Mouse (Mus musculus): ENCODE results near the gene Gtpbp3. TPM values are rescaled to one million over a fixed set of nuclear protein-coding genes. Genes with fewer than 3 reads are reported as not detected.
"Not testable (repeated sequence)": the region's sequence is repeated elsewhere in the genome, so short reads cannot be mapped to it uniquely, and the experiment has no call there.

The Gtpbp3 gene
- polyA plus RNA-seq, 1 experiment from 2014 or later = 4.4 TPM

- H3K36me3 ChIP-seq (ENCODE audit: control insufficient read depth, insufficient read depth, low read length) = no peaks in the 10 kb centered on the region
Observed at GRCm38 (mm10) chr8:71527162-71527870, 39.4 kb downstream of the Gtpbp3 start.

GRCm38 (mm10) chr8:71528362-71529073, 40.6 kb downstream of the Gtpbp3 start:
- peak; percentile 70 for ATAC-seq (ENCODE audit: insufficient number of reproducible peaks, insufficient read depth, low FRiP score, low read depth)
- Histone ChIP-seq H3K4me2 (ENCODE audit: low read length) (no peak overlapping the region), H3K4me3 (ENCODE audit: control insufficient read depth in 1 of 2, insufficient read depth in 1 of 2, low read depth in 1 of 2, low read length in 2 of 2) (no peak overlapping the region), H3K9me3 (ENCODE audit: control insufficient read depth, low read length) (no peaks in the 10 kb centered on the region), H3K9ac (ENCODE audit: low read length) (no peak overlapping the region), H3K4me1 (ENCODE audit: control insufficient read depth in 2 of 2, insufficient read depth in 2 of 2, low read length in 2 of 2) (peaks cover 28 to 29% of the 10 kb centered on the region in 2 experiments), H3K36me3 (ENCODE audit: control insufficient read depth, insufficient read depth, low read length) (no peaks in the 10 kb centered on the region), H3K27ac (replicated peaks in 1 of 2; ENCODE audit: control insufficient read depth in 1 of 2, insufficient read depth in 1 of 2, low read depth in 2 of 2, low read length in 2 of 2) (peak overlapping the region; percentile 88 to 95), H3K27me3 (ENCODE audit: control insufficient read depth, insufficient read depth, low read length) (no peaks in the 10 kb centered on the region)
- WGBS = 61% methylated on average over 11 of the region's 11 CpGs

More at GRCm38 (mm10) chr8:71527162-71527870, 39.4 kb downstream of the Gtpbp3 start:
- no peaks in the 10 kb centered on the region for H3K9me3 ChIP-seq (ENCODE audit: control insufficient read depth, low read length)
- no peaks in the 10 kb centered on the region for H3K27me3 ChIP-seq (ENCODE audit: control insufficient read depth, insufficient read depth, low read length)
- peaks cover 28 to 29% of the 10 kb centered on the region in 2 experiments for H3K4me1 ChIP-seq (ENCODE audit: control insufficient read depth in 2 of 2, insufficient read depth in 2 of 2, low read length in 2 of 2)
- no peak overlapping the region; the same call in 1 of the 2 replicates for H3K9ac ChIP-seq (ENCODE audit: low read length)
- H3K27ac ChIP-seq (replicated peaks in 1 of 2; ENCODE audit: control insufficient read depth in 1 of 2, insufficient read depth in 1 of 2, low read depth in 2 of 2, low read length in 2 of 2) = peak overlapping the region; percentile 88 to 95
- 0 out of 2 replicates have a peak overlapping the region, but pooled peaks have one; percentile 13 for H3K4me2 ChIP-seq (ENCODE audit: low read length)
- no peak for ATAC-seq (ENCODE audit: insufficient number of reproducible peaks, insufficient read depth, low FRiP score, low read depth)
- 22% methylated on average over 3 of the region's 3 CpGs for WGBS
- H3K4me3 ChIP-seq (ENCODE audit: control insufficient read depth in 1 of 2, insufficient read depth in 1 of 2, low read depth in 1 of 2, low read length in 2 of 2) = no peak overlapping the region

- Histone ChIP-seq H3K27ac (replicated peaks in 1 of 2; ENCODE audit: control insufficient read depth in 1 of 2, insufficient read depth in 1 of 2, low read depth in 2 of 2, low read length in 2 of 2) (peak overlapping the region in 1 of 2 experiments; percentile 28; a peak in 1 of 4 replicates), H3K4me1 (ENCODE audit: control insufficient read depth in 2 of 2, insufficient read depth in 2 of 2, low read length in 2 of 2) (peaks cover 19 to 23% of the 10 kb centered on the region in 2 experiments)
- H3K9me3 ChIP-seq (ENCODE audit: control insufficient read depth, low read length); H3K4me3 ChIP-seq (ENCODE audit: control insufficient read depth in 1 of 2, insufficient read depth in 1 of 2, low read depth in 1 of 2, low read length in 2 of 2); H3K4me2 ChIP-seq (ENCODE audit: low read length); H3K27me3 ChIP-seq (ENCODE audit: control insufficient read depth, insufficient read depth, low read length); ATAC-seq (ENCODE audit: insufficient number of reproducible peaks, insufficient read depth, low FRiP score, low read depth); H3K9ac ChIP-seq (ENCODE audit: low read length); H3K36me3 ChIP-seq (ENCODE audit: control insufficient read depth, insufficient read depth, low read length): not testable (repeated sequence)
- 57% methylated on average over 5 of the region's 12 CpGs for WGBS
Observed at GRCm38 (mm10) chr8:71530735-71531467, 43.0 kb downstream of the Gtpbp3 start.

- H3K4me3 ChIP-seq (ENCODE audit: control insufficient read depth in 1 of 2, insufficient read depth in 1 of 2, low read depth in 1 of 2, low read length in 2 of 2) = no peak overlapping the region
- 42% methylated on average over 3 of the region's 3 CpGs for WGBS
- H3K9ac ChIP-seq (ENCODE audit: low read length) = no peak overlapping the region
- no peaks in the 10 kb centered on the region for H3K27me3 ChIP-seq (ENCODE audit: control insufficient read depth, insufficient read depth, low read length)
- no peak overlapping the region for H3K4me2 ChIP-seq (ENCODE audit: low read length)
- H3K27ac ChIP-seq (replicated peaks in 1 of 2; ENCODE audit: control insufficient read depth in 1 of 2, insufficient read depth in 1 of 2, low read depth in 2 of 2, low read length in 2 of 2) = no peak overlapping the region
- no peaks in the 10 kb centered on the region for H3K36me3 ChIP-seq (ENCODE audit: control insufficient read depth, insufficient read depth, low read length)
- H3K4me1 ChIP-seq (ENCODE audit: control insufficient read depth in 2 of 2, insufficient read depth in 2 of 2, low read length in 2 of 2) = peaks cover 0 to 5% of the 10 kb centered on the region in 2 experiments; a peak in 3 of 4 replicates
- no peak for ATAC-seq (ENCODE audit: insufficient number of reproducible peaks, insufficient read depth, low FRiP score, low read depth)
- no peaks in the 10 kb centered on the region for H3K9me3 ChIP-seq (ENCODE audit: control insufficient read depth, low read length)
Observed at GRCm38 (mm10) chr8:71534263-71534810, 46.4 kb downstream of the Gtpbp3 start.

- Histone ChIP-seq H3K36me3 (ENCODE audit: control insufficient read depth, insufficient read depth, low read length) (no peaks in the 10 kb centered on the region), H3K27ac (replicated peaks in 1 of 2; ENCODE audit: control insufficient read depth in 1 of 2, insufficient read depth in 1 of 2, low read depth in 2 of 2, low read length in 2 of 2) (no peak overlapping the region), H3K4me2 (ENCODE audit: low read length) (peak overlapping the region; percentile 80; the same call in 1 of the 2 replicates), H3K4me3 (ENCODE audit: control insufficient read depth in 1 of 2, insufficient read depth in 1 of 2, low read depth in 1 of 2, low read length in 2 of 2) (no peak overlapping the region), H3K27me3 (ENCODE audit: control insufficient read depth, insufficient read depth, low read length) (no peaks in the 10 kb centered on the region), H3K9ac (ENCODE audit: low read length) (no peak overlapping the region; the same call in 1 of the 2 replicates), H3K9me3 (ENCODE audit: control insufficient read depth, low read length) (no peaks in the 10 kb centered on the region), H3K4me1 (ENCODE audit: control insufficient read depth in 2 of 2, insufficient read depth in 2 of 2, low read length in 2 of 2) (peaks cover 0 to 5% of the 10 kb centered on the region in 2 experiments; a peak in 3 of 4 replicates)
- WGBS = 65% methylated on average over 5 of the region's 5 CpGs
- ATAC-seq (ENCODE audit: insufficient number of reproducible peaks, insufficient read depth, low FRiP score, low read depth) = no peak
Observed at GRCm38 (mm10) chr8:71535663-71536062, 47.8 kb downstream of the Gtpbp3 start.

GRCm38 (mm10) chr8:71537028-71537867, 49.3 kb downstream of the Gtpbp3 start, which contains the start of gene Bst2:
Gene Bst2 (minus strand): TSS chr8:71537456.
- no peaks in the 10 kb centered on the region for H3K36me3 ChIP-seq (ENCODE audit: control insufficient read depth, insufficient read depth, low read length)
- H3K4me2 ChIP-seq (ENCODE audit: low read length) = peak within 1 kb of the TSS; percentile 80
- ATAC-seq (ENCODE audit: insufficient number of reproducible peaks, insufficient read depth, low FRiP score, low read depth) = peak; percentile 84
- peak within 1 kb of the TSS; percentile 69 for H3K9ac ChIP-seq (ENCODE audit: low read length)
- 3% methylated on average over 37 of the region's 37 CpGs for WGBS
- H3K27ac ChIP-seq (replicated peaks in 1 of 2; ENCODE audit: control insufficient read depth in 1 of 2, insufficient read depth in 1 of 2, low read depth in 2 of 2, low read length in 2 of 2) = peak within 1 kb of the TSS; percentile 58 to 72
- no peaks in the 10 kb centered on the region for H3K27me3 ChIP-seq (ENCODE audit: control insufficient read depth, insufficient read depth, low read length)
- peaks cover 0 to 5% of the 10 kb centered on the region in 2 experiments; a peak in 3 of 4 replicates for H3K4me1 ChIP-seq (ENCODE audit: control insufficient read depth in 2 of 2, insufficient read depth in 2 of 2, low read length in 2 of 2)
- H3K9me3 ChIP-seq (ENCODE audit: control insufficient read depth, low read length) = no peaks in the 10 kb centered on the region
- H3K4me3 ChIP-seq (ENCODE audit: control insufficient read depth in 1 of 2, insufficient read depth in 1 of 2, low read depth in 1 of 2, low read length in 2 of 2) = peak within 1 kb of the TSS; percentile 50 to 57

Measured in heart, embryonic 14.5 days (tissue).